Mouse (Mus musculus) bone marrow macrophage, adult 2 months (primary cell): Measurements from ENCODE around the gene Mettl17. TPM values are rescaled to one million over a fixed set of nuclear protein-coding genes. Genes with fewer than 3 reads are reported as not detected.
"Not testable (repeated sequence)": the region's sequence is repeated elsewhere in the genome, so short reads cannot be mapped to it uniquely, and the experiment has no call there.

Experiments
- H3K27ac ChIP-seq: 2 replicates; pipeline ENCODE4 v1.5.1; 2012; ENCODE audit warnings: low read depth, low read length; ENCODE audit not compliant: insufficient read depth
- H3K4me1 ChIP-seq: 2 replicates; pipeline ENCODE4 v1.6.1; 2012; ENCODE audit warnings: low read length; ENCODE audit not compliant: control insufficient read depth, insufficient read depth
- H3K4me3 ChIP-seq: 2 replicates; pipeline ENCODE4 v1.5.1; 2012; ENCODE audit warnings: mild to moderate bottlenecking, low read length, moderate library complexity; ENCODE audit not compliant: insufficient read depth
- CTCF ChIP-seq: IDR thresholded peaks from 2 replicates; pipeline ENCODE4 v1.5.1; 2012; ENCODE audit warnings: low read depth, mild to moderate bottlenecking, low read length, moderate library complexity
- POLR2A ChIP-seq: IDR thresholded peaks from 2 replicates; pipeline ENCODE4 v1.6.1; 2012; ENCODE audit warnings: mild to moderate bottlenecking, low read depth, low read length, borderline replicate concordance
- polyA plus RNA-seq: library from polyadenylated mRNA; stranded (reverse); fragments of >200 nt; gene quantifications from 2 replicates; pipeline ENCODE4 v1.2.4, GENCODE M21; 2012; ENCODE audit not compliant: missing spikeins, insufficient read depth, insufficient read length

The Mettl17 gene
- polyA plus RNA-seq, 1 experiment = 19.4 TPM

- Histone ChIP-seq H3K4me1 (no peaks in the 10 kb centered on the region), H3K27ac (no peak overlapping the region), H3K4me3 (no peak overlapping the region)
- TF ChIP-seq POLR2A (no peak), CTCF (no peak)
These were observed 38.9 kb downstream of the Mettl17 start for GRCm38 (mm10) chr14:51923492-51923891.

GRCm38 (mm10) chr14:51926930-51927329, 42.3 kb downstream of the Mettl17 start:
- not testable (repeated sequence) for H3K4me1 ChIP-seq, H3K4me3 ChIP-seq, H3K27ac ChIP-seq

- no peak for TF ChIP-seq CTCF
- TF ChIP-seq POLR2A = no peak
- no peak overlapping the region for H3K27ac ChIP-seq
- H3K4me3 ChIP-seq = no peak overlapping the region
- no peaks in the 10 kb centered on the region for H3K4me1 ChIP-seq
These were observed 44.8 kb downstream of the Mettl17 start for GRCm38 (mm10) chr14:51929309-51929943.

- TF ChIP-seq CTCF (no peak), POLR2A (no peak)
- Histone ChIP-seq H3K27ac (no peak overlapping the region), H3K4me3 (no peak overlapping the region), H3K4me1 (no peaks in the 10 kb centered on the region)
These were observed 45.3 kb downstream of the Mettl17 start for GRCm38 (mm10) chr14:51929968-51930367.

- no peak overlapping the region for H3K27ac ChIP-seq
- no peak overlapping the region for H3K4me3 ChIP-seq
- no peak for TF ChIP-seq POLR2A
- TF ChIP-seq CTCF = peak; percentile 37; the same call in 1 of the 2 replicates
- H3K4me1 ChIP-seq = no peaks in the 10 kb centered on the region
These were observed 46.2 kb downstream of the Mettl17 start for GRCm38 (mm10) chr14:51930824-51931223.

GRCm38 (mm10) chr14:51932092-51933020, 47.7 kb downstream of the Mettl17 start:
- TF ChIP-seq CTCF = no peak
- no peak for TF ChIP-seq POLR2A
- Histone ChIP-seq H3K27ac (no peak overlapping the region), H3K4me3 (no peak overlapping the region), H3K4me1 (no peaks in the 10 kb centered on the region)

GRCm38 (mm10) chr14:51939005-51939404, 54.4 kb downstream of the Mettl17 start:
- Histone ChIP-seq H3K27ac (no peak overlapping the region), H3K4me1 (peaks cover 13% of the 10 kb centered on the region), H3K4me3 (no peak overlapping the region)
- TF ChIP-seq POLR2A (no peak), CTCF (no peak)

- Histone ChIP-seq H3K27ac (no peak overlapping the region), H3K4me3 (no peak overlapping the region), H3K4me1 (peaks cover 13% of the 10 kb centered on the region)
- no peak for TF ChIP-seq POLR2A
- TF ChIP-seq CTCF = no peak
These were observed 56.4 kb downstream of the Mettl17 start for GRCm38 (mm10) chr14:51940944-51941560.

GRCm38 (mm10) chr14:51941577-51941976, 56.9 kb downstream of the Mettl17 start:
- no peak for TF ChIP-seq POLR2A
- TF ChIP-seq CTCF = no peak
- Histone ChIP-seq H3K27ac (no peak overlapping the region), H3K4me1 (peaks cover 13% of the 10 kb centered on the region), H3K4me3 (no peak overlapping the region)

- Histone ChIP-seq H3K4me3 (no peak overlapping the region), H3K4me1 (peaks cover 13% of the 10 kb centered on the region), H3K27ac (no peak overlapping the region)
- TF ChIP-seq POLR2A (no peak), CTCF (no peak)
These were observed 57.6 kb downstream of the Mettl17 start for GRCm38 (mm10) chr14:51942236-51942635.

Other genes with a start within 250 kb of the Mettl17 start
- gene Gm4181, start 249.2 kb upstream of the Mettl17 start, polyA plus RNA-seq = not detected in 2 replicates
- gene Gm17079, start 189.4 kb upstream of the Mettl17 start, polyA plus RNA-seq = not detected in 2 replicates
- gene Gm5800, start 167.7 kb upstream of the Mettl17 start, polyA plus RNA-seq = not detected in 2 replicates
- not detected in 2 replicates for gene Ang4, start 111.3 kb upstream of the Mettl17 start, polyA plus RNA-seq
- not detected in 2 replicates for gene AY358078, start 84.8 kb upstream of the Mettl17 start, polyA plus RNA-seq
- gene Ear6, start 31.1 kb upstream of the Mettl17 start, polyA plus RNA-seq = not detected in 2 replicates
- gene Slc39a2, start 8.0 kb downstream of the Mettl17 start, polyA plus RNA-seq = 0.44 and 1.2 TPM in 2 replicates
- gene Ndrg2, start 29.3 kb downstream of the Mettl17 start, polyA plus RNA-seq = 0.91 and 2.5 TPM in 2 replicates
- not detected in 2 replicates for gene Tppp2, start 33.6 kb downstream of the Mettl17 start, polyA plus RNA-seq
- gene Rnase13, start 37.9 kb downstream of the Mettl17 start, polyA plus RNA-seq = not detected in 2 replicates
- 4.3 and 5.8 TPM in 2 replicates for gene Arhgef40, start 99.9 kb downstream of the Mettl17 start, polyA plus RNA-seq
- not detected in 2 replicates for gene Tmem253, start 130.8 kb downstream of the Mettl17 start, polyA plus RNA-seq
- 31.2 and 43.5 TPM in 2 replicates for gene Zfp219, start 135.9 kb downstream of the Mettl17 start, polyA plus RNA-seq
- not detected in 2 replicates for gene Olfr221, start 157.6 kb downstream of the Mettl17 start, polyA plus RNA-seq
- 237 and 270 TPM in 2 replicates for gene Hnrnpc, start 219.2 kb downstream of the Mettl17 start, polyA plus RNA-seq
- 1.7 and 3.4 TPM in 2 replicates for gene Rpgrip1, start 225.9 kb downstream of the Mettl17 start, polyA plus RNA-seq